Mouse (Mus musculus): ENCODE measurements around the gene Syt17. TPM values are rescaled to one million over a fixed set of nuclear protein-coding genes. Genes with fewer than 3 reads are reported as not detected.

The Syt17 gene
- polyA plus RNA-seq, 1 experiment from 2014 or later, result 7.1 TPM

GRCm38 (mm10) chr7:118468060-118468459 is 20.0 kb upstream of the Syt17 start:
- no peak overlapping the region for H3K27ac ChIP-seq (ENCODE audit: low read length)
- no peaks in the 10 kb centered on the region for H3K9me3 ChIP-seq (ENCODE audit: control insufficient read depth, low read length)
- ATAC-seq, result no peak
- no peak overlapping the region for H3K4me2 ChIP-seq (ENCODE audit: low read length)
- no peaks in the 10 kb centered on the region for H3K36me3 ChIP-seq (ENCODE audit: control insufficient read depth, insufficient read depth)
- no peak overlapping the region for H3K4me3 ChIP-seq (replicated peaks; ENCODE audit: low read length)
- no peaks in the 10 kb centered on the region for H3K27me3 ChIP-seq (replicated peaks; ENCODE audit: control insufficient read depth, insufficient read depth, low read length)
- H3K9ac ChIP-seq (replicated peaks; ENCODE audit: low read depth, low read length), result no peak overlapping the region
- H3K4me1 ChIP-seq (replicated peaks; ENCODE audit: control insufficient read depth, insufficient read depth, low read length), result peaks cover 3% of the 10 kb centered on the region; the same call in 1 of the 2 replicates
- 93% methylated on average over 3 of the region's 3 CpGs for WGBS

- Histone ChIP-seq H3K36me3 (ENCODE audit: control insufficient read depth, insufficient read depth) (no peaks in the 10 kb centered on the region), H3K4me1 (replicated peaks; ENCODE audit: control insufficient read depth, insufficient read depth, low read length) (peaks cover 7% of the 10 kb centered on the region; the same call in 1 of the 2 replicates), H3K9ac (replicated peaks; ENCODE audit: low read depth, low read length) (no peak overlapping the region), H3K4me3 (replicated peaks; ENCODE audit: low read length) (no peak overlapping the region), H3K4me2 (ENCODE audit: low read length) (no peak overlapping the region), H3K27me3 (replicated peaks; ENCODE audit: control insufficient read depth, insufficient read depth, low read length) (no peaks in the 10 kb centered on the region), H3K27ac (ENCODE audit: low read length) (no peak overlapping the region), H3K9me3 (ENCODE audit: control insufficient read depth, low read length) (no peaks in the 10 kb centered on the region)
- 61% methylated on average over 4 of the region's 4 CpGs for WGBS
- ATAC-seq, result no peak
Measured at GRCm38 (mm10) chr7:118464432-118464831, 16.4 kb upstream of the Syt17 start.

DNA sequence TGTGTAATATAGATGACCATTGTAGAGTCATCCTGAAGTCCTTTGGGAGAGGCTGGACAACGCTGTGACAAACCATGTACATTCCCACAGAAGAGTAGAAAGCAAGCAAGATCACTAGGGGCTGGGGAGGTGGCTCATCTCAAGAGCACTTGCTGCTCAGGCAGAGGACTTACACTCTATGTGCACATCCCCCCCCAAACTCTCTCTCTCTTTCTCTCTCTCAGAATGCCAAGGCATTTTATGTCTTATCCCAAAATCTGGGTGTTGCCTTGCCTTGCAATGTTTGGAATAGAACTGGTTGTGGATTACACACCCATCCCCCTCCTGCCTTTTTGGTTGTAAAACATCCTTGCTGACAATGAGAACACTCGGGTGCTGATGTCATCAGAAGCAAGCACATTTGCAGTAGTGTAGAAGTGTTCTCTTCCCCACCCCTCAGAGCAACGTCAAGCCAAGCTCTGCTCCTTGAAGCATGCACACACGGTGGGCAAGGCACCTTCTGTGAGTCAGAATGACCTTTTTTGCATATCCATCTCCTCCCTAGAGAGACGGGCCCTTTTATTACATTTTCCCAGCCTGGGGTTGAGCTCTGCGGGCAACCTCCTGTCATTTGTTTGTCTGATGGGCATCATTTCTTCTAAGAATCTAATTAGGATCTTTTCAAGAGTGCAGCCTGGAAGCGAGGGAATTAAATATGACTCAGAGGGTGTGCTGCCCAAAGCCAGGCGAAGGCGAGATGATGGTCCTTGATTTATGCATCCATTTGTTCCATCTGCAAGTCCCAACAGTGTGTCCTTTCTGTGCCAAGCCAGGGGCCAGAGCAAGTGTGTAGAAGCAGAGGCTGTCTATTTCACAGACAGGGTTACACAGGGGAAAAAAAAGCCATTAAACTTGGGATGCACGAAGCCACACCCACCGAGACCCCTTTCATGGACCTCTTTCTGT is 15.1 kb upstream of the Syt17 start:
- Histone ChIP-seq H3K4me3 (replicated peaks; ENCODE audit: low read length) (no peak overlapping the region), H3K4me1 (replicated peaks; ENCODE audit: control insufficient read depth, insufficient read depth, low read length) (peaks cover 7% of the 10 kb centered on the region; the same call in 1 of the 2 replicates), H3K9ac (replicated peaks; ENCODE audit: low read depth, low read length) (no peak overlapping the region), H3K27me3 (replicated peaks; ENCODE audit: control insufficient read depth, insufficient read depth, low read length) (no peaks in the 10 kb centered on the region), H3K36me3 (ENCODE audit: control insufficient read depth, insufficient read depth) (no peaks in the 10 kb centered on the region), H3K9me3 (ENCODE audit: control insufficient read depth, low read length) (no peaks in the 10 kb centered on the region), H3K27ac (ENCODE audit: low read length) (no peak overlapping the region), H3K4me2 (ENCODE audit: low read length) (no peak overlapping the region)
- ATAC-seq, result 0 out of 2 replicates have a peak, but pooled peaks have one; percentile 45
- 26% methylated on average over 11 of the region's 11 CpGs for WGBS

GRCm38 (mm10) chr7:118461400-118462136 is 13.5 kb upstream of the Syt17 start:
- Histone ChIP-seq H3K36me3 (ENCODE audit: control insufficient read depth, insufficient read depth) (no peaks in the 10 kb centered on the region), H3K4me1 (replicated peaks; ENCODE audit: control insufficient read depth, insufficient read depth, low read length) (peaks cover 7% of the 10 kb centered on the region; the same call in 1 of the 2 replicates), H3K9ac (replicated peaks; ENCODE audit: low read depth, low read length) (no peak overlapping the region), H3K4me3 (replicated peaks; ENCODE audit: low read length) (no peak overlapping the region), H3K27me3 (replicated peaks; ENCODE audit: control insufficient read depth, insufficient read depth, low read length) (no peaks in the 10 kb centered on the region), H3K27ac (ENCODE audit: low read length) (no peak overlapping the region), H3K9me3 (ENCODE audit: control insufficient read depth, low read length) (no peaks in the 10 kb centered on the region), H3K4me2 (ENCODE audit: low read length) (no peak overlapping the region)
- 62% methylated on average over 16 of the region's 16 CpGs for WGBS
- no peak for ATAC-seq

- Histone ChIP-seq H3K9me3 (ENCODE audit: control insufficient read depth, low read length) (no peaks in the 10 kb centered on the region), H3K36me3 (ENCODE audit: control insufficient read depth, insufficient read depth) (no peaks in the 10 kb centered on the region), H3K9ac (replicated peaks; ENCODE audit: low read depth, low read length) (no peak overlapping the region), H3K4me3 (replicated peaks; ENCODE audit: low read length) (no peak overlapping the region), H3K27me3 (replicated peaks; ENCODE audit: control insufficient read depth, insufficient read depth, low read length) (no peaks in the 10 kb centered on the region), H3K4me2 (ENCODE audit: low read length) (no peak overlapping the region), H3K27ac (ENCODE audit: low read length) (no peak overlapping the region), H3K4me1 (replicated peaks; ENCODE audit: control insufficient read depth, insufficient read depth, low read length) (peaks cover under 1% of the 10 kb centered on the region; the same call in 1 of the 2 replicates)
- no peak for ATAC-seq
- WGBS, result 57% methylated on average over 4 of the region's 4 CpGs
Measured at GRCm38 (mm10) chr7:118453722-118454121, 5.7 kb upstream of the Syt17 start.

GRCm38 (mm10) chr7:118452940-118453339 is 4.9 kb upstream of the Syt17 start:
- Histone ChIP-seq H3K4me3 (replicated peaks; ENCODE audit: low read length) (no peak overlapping the region), H3K4me1 (replicated peaks; ENCODE audit: control insufficient read depth, insufficient read depth, low read length) (peaks cover 8% of the 10 kb centered on the region), H3K36me3 (ENCODE audit: control insufficient read depth, insufficient read depth) (no peaks in the 10 kb centered on the region), H3K9me3 (ENCODE audit: control insufficient read depth, low read length) (no peaks in the 10 kb centered on the region), H3K4me2 (ENCODE audit: low read length) (no peak overlapping the region), H3K27ac (ENCODE audit: low read length) (no peak overlapping the region), H3K27me3 (replicated peaks; ENCODE audit: control insufficient read depth, insufficient read depth, low read length) (no peaks in the 10 kb centered on the region), H3K9ac (replicated peaks; ENCODE audit: low read depth, low read length) (no peak overlapping the region)
- no peak for ATAC-seq
- 41% methylated on average over 2 of the region's 2 CpGs for WGBS

DNA sequence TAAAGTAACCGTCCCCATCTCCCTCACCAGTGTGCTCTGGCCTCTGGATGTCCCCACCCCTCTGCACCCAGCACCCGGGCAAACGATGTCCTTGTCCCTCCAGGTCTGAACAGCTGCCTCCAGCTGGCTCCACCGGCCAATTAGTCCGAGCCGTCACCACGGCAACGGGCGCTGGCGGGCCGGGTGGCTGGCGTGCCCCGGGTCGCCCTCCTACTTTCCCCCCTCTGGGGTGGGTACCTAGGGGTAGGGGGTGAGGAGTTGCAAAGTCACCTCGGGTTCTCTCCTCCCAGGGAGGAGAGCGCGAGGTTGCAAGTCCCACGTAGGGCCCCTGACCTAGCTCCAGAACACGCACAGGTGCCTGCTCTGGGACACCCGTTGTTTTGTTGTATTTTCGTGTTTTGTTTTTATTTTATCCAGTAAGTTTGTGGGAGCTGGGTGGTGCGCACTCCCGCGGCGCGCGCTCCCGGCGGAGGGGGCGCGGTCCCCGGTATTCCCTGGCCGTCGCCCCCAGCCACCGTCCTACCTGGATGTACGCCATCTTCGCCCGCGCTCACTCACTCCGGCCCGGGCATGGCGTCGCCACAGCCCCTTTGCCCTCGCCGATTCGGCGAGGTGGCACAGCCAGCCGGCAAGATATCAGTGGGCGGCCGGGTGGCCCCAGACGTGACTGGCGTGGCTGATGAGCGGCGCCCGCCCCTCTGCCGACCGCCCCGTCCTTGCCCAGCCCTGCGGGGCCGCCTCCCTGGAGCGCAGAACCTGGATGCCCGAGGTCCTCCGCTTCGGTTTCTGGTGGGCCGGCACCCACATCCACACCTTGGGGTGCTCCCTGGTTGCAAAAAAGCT is 510 bp downstream of the Syt17 start:
- under 1% methylated on average over 64 of the region's 65 CpGs for WGBS
- peaks cover 18% of the 10 kb centered on the region for H3K4me1 ChIP-seq (replicated peaks; ENCODE audit: control insufficient read depth, insufficient read depth, low read length)
- no peaks in the 10 kb centered on the region for H3K9me3 ChIP-seq (ENCODE audit: control insufficient read depth, low read length)
- peak overlapping the region; percentile 95 for H3K4me2 ChIP-seq (ENCODE audit: low read length)
- peak; percentile 70 for ATAC-seq
- no peaks in the 10 kb centered on the region for H3K36me3 ChIP-seq (ENCODE audit: control insufficient read depth, insufficient read depth)
- H3K4me3 ChIP-seq (replicated peaks; ENCODE audit: low read length), result peak overlapping the region; percentile 64
- H3K27ac ChIP-seq (ENCODE audit: low read length), result no peak overlapping the region
- H3K27me3 ChIP-seq (replicated peaks; ENCODE audit: control insufficient read depth, insufficient read depth, low read length), result peaks cover 4% of the 10 kb centered on the region; the same call in 1 of the 2 replicates
- H3K9ac ChIP-seq (replicated peaks; ENCODE audit: low read depth, low read length), result peak overlapping the region; percentile 70

DNA sequence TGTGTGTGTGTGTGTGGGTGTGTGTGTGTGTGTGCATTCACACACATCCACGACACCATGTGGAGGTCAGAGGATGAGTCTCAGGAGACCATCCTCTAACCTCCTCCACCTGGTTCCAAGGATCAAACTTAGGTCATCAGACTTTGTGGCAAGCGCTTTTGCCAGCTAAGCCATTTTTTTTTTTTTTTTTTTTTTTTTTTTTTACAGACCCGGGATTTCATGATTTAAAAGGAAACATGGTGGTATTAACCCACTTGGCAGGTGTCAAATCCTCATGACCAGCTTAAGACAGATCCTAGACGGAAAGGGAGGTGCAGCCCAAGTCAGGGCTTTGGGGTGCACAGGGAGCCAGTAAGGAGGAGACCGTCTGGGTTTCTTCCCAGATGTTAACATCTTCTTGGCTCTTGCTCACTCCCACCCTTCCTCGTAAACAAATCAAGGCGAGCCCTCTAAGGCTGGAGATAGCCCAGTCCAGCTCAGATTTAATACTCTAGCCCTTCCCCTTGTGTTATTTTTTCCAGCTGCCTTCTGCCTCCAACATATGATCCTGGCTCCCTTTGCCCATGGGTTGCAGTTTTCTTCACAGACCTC is 4.0 kb downstream of the Syt17 start:
- Histone ChIP-seq H3K4me1 (replicated peaks; ENCODE audit: control insufficient read depth, insufficient read depth, low read length) (peaks cover 18% of the 10 kb centered on the region), H3K4me3 (replicated peaks; ENCODE audit: low read length) (no peak overlapping the region), H3K27me3 (replicated peaks; ENCODE audit: control insufficient read depth, insufficient read depth, low read length) (peaks cover 4% of the 10 kb centered on the region; the same call in 1 of the 2 replicates), H3K36me3 (ENCODE audit: control insufficient read depth, insufficient read depth) (no peaks in the 10 kb centered on the region), H3K9ac (replicated peaks; ENCODE audit: low read depth, low read length) (no peak overlapping the region), H3K4me2 (ENCODE audit: low read length) (no peak overlapping the region), H3K9me3 (ENCODE audit: control insufficient read depth, low read length) (no peaks in the 10 kb centered on the region), H3K27ac (ENCODE audit: low read length) (no peak overlapping the region)
- ATAC-seq, result no peak
- 61% methylated on average over 7 of the region's 7 CpGs for WGBS

Measured in forebrain, embryonic 16.5 days (tissue).